Mouse (Mus musculus): ENCODE measurements around the gene Spocd1.

Gene Spocd1

DNA sequence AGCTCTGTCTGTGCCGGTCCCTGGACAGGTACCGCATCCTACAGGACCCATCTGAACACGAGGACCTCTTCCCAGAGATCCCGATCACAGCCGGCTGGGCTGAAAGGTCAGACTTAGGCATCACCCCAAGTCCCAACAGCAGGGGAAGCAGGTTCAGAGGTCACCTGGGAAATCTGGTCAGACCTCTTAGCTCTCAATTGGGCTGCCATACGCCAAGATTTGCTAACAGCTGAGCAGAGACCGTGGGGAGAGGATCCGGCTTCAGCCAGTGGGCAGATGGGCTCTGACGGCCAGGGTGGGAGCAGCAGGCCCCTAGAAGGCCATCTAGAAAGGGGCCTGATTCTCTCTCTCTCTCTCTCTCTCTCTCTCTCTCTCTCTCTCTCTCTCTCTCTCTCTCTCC, 45.2 kb downstream of the Spocd1 start:
- no peak for DNase-seq (ENCODE audit: low spot score)

DNA sequence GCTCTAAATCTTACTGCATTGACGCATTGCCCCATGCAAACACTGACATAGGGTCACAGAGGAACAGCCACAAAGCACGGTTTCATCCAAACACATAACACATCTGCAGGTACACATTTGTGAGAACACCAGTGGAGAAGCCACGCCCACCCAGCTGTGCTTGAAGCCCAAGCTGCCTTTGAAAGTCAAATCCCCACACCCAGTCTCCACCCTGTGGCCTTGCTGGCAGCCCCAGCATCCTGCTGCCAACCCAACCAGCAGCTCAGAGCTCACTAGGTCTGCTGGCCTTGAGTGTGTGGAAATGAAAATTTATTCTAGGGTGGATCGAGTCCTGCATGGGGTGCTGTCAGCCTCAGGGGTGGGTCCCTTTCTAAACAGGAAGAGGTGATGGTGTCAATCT, 48.2 kb downstream of the Spocd1 start:
- no peak for DNase-seq (ENCODE audit: low spot score)

DNA sequence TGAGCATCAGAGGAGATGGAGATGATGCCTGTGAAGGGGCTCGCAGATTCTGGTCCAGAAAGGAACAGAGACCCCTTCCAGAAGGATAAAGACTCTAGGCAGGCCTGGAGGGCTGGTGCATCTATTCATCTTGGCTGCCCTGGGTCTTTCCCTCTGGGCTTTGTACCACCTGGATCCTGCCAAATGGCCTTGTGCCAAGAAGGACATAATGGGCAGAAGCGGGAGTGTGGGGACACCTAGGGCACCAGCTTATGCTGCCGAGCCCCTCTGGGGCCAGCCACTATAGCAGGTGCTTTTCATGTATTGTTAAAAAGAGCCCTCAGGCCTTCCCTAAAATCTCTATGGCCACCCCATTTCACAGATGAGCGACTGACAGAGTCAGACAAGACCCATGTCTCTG, 49.2 kb downstream of the Spocd1 start:
- no peak for DNase-seq (ENCODE audit: low spot score)

DNA sequence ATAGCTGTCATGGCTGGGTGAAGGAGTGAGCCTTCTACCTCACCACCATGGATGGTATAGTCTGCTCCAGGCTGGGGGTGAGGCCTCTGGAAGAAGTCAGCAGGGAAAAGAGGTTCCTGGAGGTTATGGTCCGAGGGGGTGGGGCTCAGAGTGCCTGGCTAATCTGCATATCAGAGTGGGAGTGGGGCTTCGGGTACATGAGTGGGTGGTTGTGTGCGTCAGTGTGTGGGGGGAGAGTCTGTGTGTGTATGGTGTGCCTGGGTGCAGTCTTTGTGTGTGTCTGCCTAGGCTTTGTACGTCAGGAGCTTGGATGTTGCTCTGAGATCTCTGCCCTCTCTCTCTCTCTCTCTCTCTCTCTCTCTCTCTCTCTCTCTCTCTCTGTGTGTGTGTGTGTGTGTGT, 49.9 kb downstream of the Spocd1 start:
- DNase-seq (ENCODE audit: low spot score) = no peak

GRCm38 (mm10) chr4:129981657-129982056, 52.6 kb downstream of the Spocd1 start:
- no peak for DNase-seq (ENCODE audit: low spot score)

DNA sequence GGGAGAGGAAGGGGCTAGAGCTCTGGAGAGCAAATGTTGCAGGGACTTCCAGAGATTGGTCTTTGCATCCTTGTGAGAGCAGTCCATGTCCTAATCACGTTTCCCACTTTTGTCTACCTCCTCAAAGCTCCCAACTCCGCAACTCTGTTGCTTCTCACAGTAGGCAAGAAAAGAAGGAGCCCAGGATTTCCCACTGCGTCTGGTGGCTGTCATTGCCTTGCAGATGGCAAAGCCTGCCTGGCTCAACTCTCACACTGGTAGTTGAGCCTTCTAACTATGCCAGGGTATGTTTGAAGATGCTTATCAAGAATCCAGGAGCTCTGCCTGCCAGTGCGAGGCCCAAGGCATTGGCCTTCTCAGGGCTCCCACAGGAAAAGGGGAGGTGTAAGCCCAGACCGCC, 54.0 kb downstream of the Spocd1 start:
- DNase-seq (ENCODE audit: low spot score) = no peak

DNA sequence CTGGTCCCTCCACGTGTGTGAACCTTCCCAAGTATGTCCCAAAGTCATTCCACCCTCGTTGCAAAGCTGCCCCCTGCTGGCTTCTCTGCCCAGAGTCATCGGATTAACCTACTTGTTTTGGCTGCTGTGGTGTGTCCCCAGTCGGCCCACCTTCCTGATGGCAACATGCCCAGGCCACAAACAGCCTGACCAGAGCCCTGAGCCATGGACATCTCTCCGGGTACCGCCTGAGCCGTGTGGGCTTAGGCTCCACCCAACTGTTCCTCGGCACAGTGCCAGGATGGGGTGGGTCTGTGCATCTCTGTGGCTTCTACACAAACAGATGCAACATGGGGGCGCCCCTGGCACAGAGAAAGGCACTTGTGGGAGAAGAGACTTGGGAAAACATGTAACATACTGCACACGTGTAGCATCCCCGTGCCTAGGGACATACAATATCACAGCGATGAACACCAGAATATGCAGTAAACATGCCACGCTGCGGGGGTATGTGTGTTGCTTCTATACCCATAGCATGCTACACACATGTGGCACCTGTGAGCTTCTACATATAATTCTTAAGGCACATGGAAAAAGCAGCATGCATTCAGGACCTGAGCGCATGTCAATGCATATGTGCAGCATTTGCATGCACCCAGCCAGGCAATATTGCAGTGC, 54.8 kb downstream of the Spocd1 start:
- no peak for DNase-seq (ENCODE audit: low spot score)

- no peak for DNase-seq (ENCODE audit: low spot score)
These were observed 55.5 kb downstream of the Spocd1 start, which contains the start of gene Adgrb2 for GRCm38 (mm10) chr4:129984421-129985061. Gene Adgrb2, plus strand, starts transcription at chr4:129984870.

GRCm38 (mm10) chr4:129985161-129985670, 56.2 kb downstream of the Spocd1 start:
- DNase-seq (ENCODE audit: low spot score) = no peak

DNA sequence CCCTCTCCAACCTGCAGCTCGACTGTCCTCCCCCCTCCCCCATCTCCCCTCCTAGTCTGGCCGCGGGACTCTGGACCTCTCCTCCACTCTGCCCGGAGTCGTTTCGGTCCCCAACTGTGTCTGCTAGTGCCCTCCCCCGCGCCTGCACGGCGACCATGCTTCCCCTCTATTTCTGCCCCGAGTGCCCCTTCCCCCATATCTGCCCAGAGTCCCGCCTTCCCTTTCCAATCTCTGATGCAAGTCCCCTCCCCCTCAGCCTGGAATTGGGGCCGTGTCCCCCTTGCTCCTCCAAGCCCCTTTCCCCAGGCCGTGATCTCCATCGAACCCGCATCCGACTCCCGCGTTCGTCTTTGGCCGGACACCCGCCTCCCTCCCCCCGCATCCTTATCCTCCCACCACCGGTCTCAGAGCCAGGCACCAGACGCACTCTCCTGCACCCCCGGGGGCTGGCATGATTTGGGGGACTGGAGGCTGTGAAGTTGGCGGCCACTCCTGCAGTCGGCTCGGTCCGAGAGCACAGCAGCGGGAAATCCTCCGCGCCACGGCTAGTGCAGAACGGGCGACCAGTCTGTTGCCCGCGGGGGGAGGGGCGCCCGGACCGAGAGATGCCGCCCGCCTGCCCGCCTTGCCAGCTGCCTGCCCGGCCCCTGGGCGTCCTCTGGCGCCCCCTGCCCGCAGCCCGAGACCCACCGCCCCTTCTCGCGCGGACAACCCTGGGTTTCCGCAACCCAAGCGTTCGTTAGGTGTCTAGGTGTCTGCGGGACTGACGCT, 56.8 kb downstream of the Spocd1 start:
- no peak for DNase-seq (ENCODE audit: low spot score)

DNA sequence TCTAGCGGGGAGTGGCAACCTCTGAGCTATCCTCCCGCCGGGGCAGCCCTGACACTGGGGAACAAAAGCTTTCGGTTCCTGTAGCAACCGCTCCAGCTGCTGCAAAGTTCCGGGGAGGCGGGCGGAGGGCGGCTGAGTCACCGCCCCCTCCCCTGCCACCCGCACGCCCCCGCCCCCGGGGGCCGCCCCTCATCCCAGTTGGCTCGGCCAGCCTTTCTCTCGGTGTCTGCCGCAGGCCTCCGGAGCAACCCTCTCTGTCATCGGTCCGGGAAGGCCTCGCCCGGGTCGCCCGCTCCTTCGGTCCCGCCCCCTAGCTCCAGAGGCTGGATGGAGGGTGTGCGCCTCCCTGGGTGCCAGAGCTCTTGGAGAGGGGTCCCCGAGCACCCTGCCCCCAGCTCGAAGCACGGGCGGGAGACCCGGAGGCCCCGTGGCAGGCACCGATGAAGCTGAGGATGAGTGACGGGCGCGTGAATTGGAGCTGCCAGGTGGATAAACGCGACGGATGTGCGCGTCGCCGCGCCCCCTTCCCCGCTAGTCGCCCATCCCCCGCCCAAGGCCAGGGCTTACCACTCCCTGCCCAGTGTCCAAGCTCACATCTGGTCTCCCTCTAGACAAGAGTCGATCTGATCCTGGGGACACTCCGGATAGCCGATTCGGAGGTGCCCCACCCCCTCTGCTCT, 58.9 kb downstream of the Spocd1 start:
- peak; percentile 26 for DNase-seq (ENCODE audit: low spot score)

DNA sequence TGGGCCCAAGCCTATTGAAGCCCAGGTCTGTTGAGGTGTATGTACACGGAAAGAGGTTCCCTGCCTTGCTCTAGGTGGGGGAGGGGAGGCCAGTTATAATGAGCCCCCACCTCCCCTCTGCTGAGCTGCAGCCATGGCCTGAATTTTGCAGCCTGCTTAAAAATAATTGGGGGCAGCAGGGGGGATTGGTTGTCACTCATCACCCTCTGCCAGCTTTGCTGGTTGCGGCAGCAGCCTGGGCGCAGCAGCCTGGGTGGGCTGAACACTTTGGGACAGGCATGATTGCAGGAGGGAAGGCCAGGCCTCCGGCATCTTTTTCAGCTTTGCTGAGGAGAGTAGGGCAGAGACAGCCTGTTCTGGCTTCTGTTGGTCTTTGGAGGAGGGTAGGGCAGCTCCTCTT, 60.9 kb downstream of the Spocd1 start:
- DNase-seq (ENCODE audit: low spot score) = no peak

DNA sequence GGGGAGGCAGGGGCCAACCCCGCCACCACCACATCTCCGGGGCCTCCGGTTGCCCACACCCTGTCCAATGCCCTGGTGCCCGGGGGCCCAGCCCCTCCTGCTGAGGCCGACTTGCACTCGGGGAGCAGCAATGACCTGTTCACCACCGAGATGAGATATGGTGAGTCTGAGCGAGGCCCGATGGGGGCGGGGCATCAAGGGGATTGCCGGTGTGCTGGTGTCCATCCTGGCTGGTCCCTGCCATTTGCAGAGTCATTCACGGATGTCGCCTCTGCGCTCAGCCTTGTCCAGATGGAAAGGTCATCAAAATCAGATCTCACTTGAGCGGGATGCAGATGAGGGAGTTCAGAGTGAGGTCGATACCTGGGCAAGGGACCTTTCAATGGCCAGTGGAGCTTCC, 63.7 kb downstream of the Spocd1 start:
- DNase-seq (ENCODE audit: low spot score) = no peak

GRCm38 (mm10) chr4:129993213-129993612, 64.2 kb downstream of the Spocd1 start:
- no peak for DNase-seq (ENCODE audit: low spot score)

DNA sequence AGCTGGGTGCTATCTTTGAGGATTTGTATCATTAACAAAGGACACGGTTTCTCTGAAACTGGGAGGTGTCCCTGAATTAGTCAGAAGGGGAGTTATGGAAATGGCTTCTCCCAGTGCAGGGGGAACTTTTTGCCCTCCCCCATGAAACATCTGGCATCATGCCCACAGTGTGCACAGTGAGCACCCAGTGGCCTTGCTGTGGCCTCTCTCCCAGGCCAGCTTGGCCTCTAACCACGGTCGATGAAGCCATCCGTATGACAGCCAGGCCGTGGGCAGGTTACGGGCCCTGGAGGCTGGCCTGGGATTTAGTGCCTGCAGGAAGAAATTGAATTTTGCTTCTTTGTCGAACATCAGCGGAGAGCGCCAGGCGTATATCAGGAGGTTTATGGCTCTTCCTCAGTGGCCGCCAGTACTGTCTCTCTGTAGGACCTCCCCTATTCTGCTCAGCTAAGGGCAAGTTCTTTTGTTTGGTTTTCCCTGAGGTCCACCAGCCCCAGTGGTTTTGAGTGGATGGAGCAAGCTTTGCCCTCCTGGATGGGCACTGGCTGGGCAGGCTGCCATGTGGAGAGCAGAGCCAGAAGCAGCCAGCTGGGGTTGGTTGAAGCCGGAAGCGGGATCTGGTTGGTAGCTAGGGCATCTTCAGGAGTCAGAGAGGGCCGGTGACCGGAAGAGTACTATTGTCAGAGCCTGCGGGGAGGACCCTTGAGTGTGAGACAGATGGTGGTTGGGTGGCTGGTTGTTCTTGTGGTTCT, 65.1 kb downstream of the Spocd1 start:
- no peak for DNase-seq (ENCODE audit: low spot score)

DNA sequence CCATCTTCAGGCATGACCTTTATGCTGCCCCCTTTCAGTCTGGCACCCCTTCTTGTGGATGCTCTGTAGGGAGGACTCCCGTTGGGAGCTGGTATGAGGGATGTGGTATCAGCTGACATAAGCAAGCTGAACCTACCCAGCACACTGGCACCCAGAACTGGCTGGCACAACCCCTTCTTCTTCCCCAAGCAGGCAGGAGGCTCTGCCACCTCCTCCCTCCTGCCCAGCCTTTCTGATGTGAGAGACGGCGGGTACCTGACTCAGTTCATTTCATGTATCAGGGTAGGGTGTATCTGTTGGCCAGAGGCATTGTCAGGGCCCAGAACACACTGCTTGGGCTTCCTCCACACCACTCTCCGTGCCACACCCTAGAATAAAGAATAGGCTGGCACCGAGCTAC, 65.7 kb downstream of the Spocd1 start:
- no peak for DNase-seq (ENCODE audit: low spot score)

DNA sequence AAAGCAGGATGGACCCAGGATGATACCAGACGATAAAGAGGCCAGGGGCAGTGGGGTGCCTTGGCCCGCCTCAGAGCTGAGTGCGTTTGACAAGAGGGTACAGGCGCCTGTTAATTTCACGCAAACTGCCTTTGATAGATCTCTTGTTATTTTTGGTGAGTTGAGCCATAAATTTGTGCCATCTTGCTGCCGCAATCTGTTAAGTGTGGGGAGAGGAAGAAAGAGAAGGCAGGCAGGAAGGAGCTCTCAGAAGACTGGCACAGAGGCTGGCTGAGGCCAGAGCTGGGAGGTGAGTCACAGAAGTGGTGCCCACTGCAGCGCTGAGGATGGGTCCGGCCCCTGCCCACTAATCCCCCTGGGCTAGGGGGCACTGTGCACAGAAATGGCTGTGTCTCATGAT, 66.2 kb downstream of the Spocd1 start:
- DNase-seq (ENCODE audit: low spot score) = no peak

DNA sequence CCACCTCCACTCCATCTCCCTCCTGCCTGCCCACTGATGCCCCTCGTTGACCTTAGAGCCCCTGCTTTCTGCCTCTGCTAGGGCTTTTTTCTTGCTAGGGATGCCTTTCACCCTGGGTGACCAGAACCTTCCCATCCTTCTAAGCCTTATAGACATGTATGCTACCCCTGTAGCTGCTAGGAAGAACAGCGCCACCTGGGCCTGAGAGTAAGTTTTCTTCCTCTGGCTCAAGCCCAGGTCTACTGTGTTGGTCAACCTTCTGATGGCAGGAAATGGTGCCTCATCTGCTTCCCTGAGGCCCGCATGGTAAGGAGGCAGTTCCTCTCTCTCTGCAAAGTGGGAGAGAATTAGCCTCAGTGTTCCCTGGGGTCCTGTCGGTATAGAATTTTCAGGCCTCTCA, 67.0 kb downstream of the Spocd1 start:
- no peak for DNase-seq (ENCODE audit: low spot score)

DNA sequence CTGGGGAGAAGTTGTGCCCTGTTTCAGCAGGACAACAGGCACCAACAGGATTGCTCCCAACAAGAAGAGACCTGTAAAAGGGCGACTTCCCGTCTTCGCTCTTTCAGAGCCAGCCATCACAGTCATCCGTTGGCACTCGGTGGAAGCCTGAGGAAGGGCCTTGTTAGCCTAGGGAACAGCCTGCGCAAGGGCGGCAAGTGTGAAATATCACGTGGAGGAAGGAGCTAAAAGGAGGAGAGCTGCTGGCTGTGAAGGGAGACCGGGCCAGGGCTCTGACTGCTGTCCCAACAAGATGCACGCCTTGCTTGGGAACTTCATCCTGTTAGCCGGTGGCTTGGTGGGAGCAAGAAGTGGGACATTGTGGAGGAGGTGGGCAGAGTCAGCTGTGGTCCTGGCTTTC, 69.1 kb downstream of the Spocd1 start:
- no peak for DNase-seq (ENCODE audit: low spot score)

- DNase-seq (ENCODE audit: low spot score) = no peak
These were observed 72.7 kb downstream of the Spocd1 start for GRCm38 (mm10) chr4:130001710-130002109.

- no peak for DNase-seq (ENCODE audit: low spot score)
These were observed 73.1 kb downstream of the Spocd1 start for GRCm38 (mm10) chr4:130002157-130002556.

GRCm38 (mm10) chr4:130005593-130005992, 76.5 kb downstream of the Spocd1 start:
- no peak for DNase-seq (ENCODE audit: low spot score)
